Mouse (Mus musculus): ENCODE measurements around the gene Hoxc8.

The Hoxc8 gene

GRCm38 (mm10) chr15:102965003-102965891 is 25.2 kb upstream of the Hoxc8 start:
- in situ Hi-C loops (cut with MboI, MseI), result no loop called here

- in situ Hi-C loops (cut with MboI, MseI), result no loop called here
Measured at GRCm38 (mm10) chr15:102965892-102966775, 24.3 kb upstream of the Hoxc8 start.

GRCm38 (mm10) chr15:102966776-102967311 is 23.6 kb upstream of the Hoxc8 start, which contains the start of gene Hoxc10:
TSS of gene Hoxc10 (plus strand) at chr15:102966796.
- in situ Hi-C loops (cut with MboI, MseI), result no loop called here

GRCm38 (mm10) chr15:102967312-102967510 is 23.2 kb upstream of the Hoxc8 start, which contains the start of gene Hoxc5:
TSS of gene Hoxc5 (plus strand) at chr15:102967443.
- in situ Hi-C loops (cut with MboI, MseI), result no loop called here

- in situ Hi-C loops (cut with MboI, MseI), result no loop called here
Measured at GRCm38 (mm10) chr15:102967511-102968397, 22.7 kb upstream of the Hoxc8 start.

- in situ Hi-C loops (cut with MboI, MseI), result no loop called here
Measured at GRCm38 (mm10) chr15:102969296-102969695, 21.1 kb upstream of the Hoxc8 start.

GRCm38 (mm10) chr15:102970740-102971139 is 19.7 kb upstream of the Hoxc8 start:
- in situ Hi-C loops (cut with MboI, MseI), result no loop called here

GRCm38 (mm10) chr15:102972254-102972653 is 18.2 kb upstream of the Hoxc8 start:
- in situ Hi-C loops (cut with MboI, MseI), result no loop called here

- in situ Hi-C loops (cut with MboI, MseI), result no loop called here
Measured at GRCm38 (mm10) chr15:102972753-102973152, 17.7 kb upstream of the Hoxc8 start.

GRCm38 (mm10) chr15:102975034-102975433 is 15.4 kb upstream of the Hoxc8 start:
- in situ Hi-C loops (cut with MboI, MseI), result no loop called here

- in situ Hi-C loops (cut with MboI, MseI), result no loop called here
Measured at GRCm38 (mm10) chr15:102975688-102976111, 14.7 kb upstream of the Hoxc8 start.

- in situ Hi-C loops (cut with MboI, MseI), result no loop called here
Measured at GRCm38 (mm10) chr15:102976171-102976570, 14.2 kb upstream of the Hoxc8 start, which contains the start of gene Hoxc9. TSS of gene Hoxc9 (plus strand) at chr15:102976439.

GRCm38 (mm10) chr15:102976631-102977422 is 13.6 kb upstream of the Hoxc8 start:
- in situ Hi-C loops (cut with MboI, MseI), result no loop called here

- in situ Hi-C loops (cut with MboI, MseI), result no loop called here
Measured at GRCm38 (mm10) chr15:102977423-102977974, 12.9 kb upstream of the Hoxc8 start.

GRCm38 (mm10) chr15:102978615-102979515 is 11.5 kb upstream of the Hoxc8 start:
- in situ Hi-C loops (cut with MboI, MseI), result no loop called here

GRCm38 (mm10) chr15:102979936-102980335 is 10.5 kb upstream of the Hoxc8 start:
- in situ Hi-C loops (cut with MboI, MseI), result loop anchor here in 1 of 2 experiments (10.0 kb wide), 1 partner anchor 335 kb away; the partner anchor contains the start of gene Gpr84

- in situ Hi-C loops (cut with MboI, MseI), result loop anchor here in 1 of 2 experiments (10.0 kb wide), 1 partner anchor 334 kb away; the partner anchor contains the start of gene Gpr84
Measured at GRCm38 (mm10) chr15:102980352-102980751, 10.1 kb upstream of the Hoxc8 start.

GRCm38 (mm10) chr15:102980912-102981311 is 9.5 kb upstream of the Hoxc8 start:
- in situ Hi-C loops (cut with MboI, MseI), result loop anchor here in 1 of 2 experiments (10.0 kb wide), 1 partner anchor 334 kb away; the partner anchor contains the start of gene Gpr84
